Mouse (Mus musculus) naive thymus-derived CD4-positive, alpha-beta T cell, adult 2 months (primary cell): ENCODE results near the gene Eef1a2.

Experiments used
- DNase-seq: peaks from one replicate; pipeline ENCODE4 v3.0.0-alpha.2; 2011; ENCODE audit warnings: low read depth

The Eef1a2 gene

DNA sequence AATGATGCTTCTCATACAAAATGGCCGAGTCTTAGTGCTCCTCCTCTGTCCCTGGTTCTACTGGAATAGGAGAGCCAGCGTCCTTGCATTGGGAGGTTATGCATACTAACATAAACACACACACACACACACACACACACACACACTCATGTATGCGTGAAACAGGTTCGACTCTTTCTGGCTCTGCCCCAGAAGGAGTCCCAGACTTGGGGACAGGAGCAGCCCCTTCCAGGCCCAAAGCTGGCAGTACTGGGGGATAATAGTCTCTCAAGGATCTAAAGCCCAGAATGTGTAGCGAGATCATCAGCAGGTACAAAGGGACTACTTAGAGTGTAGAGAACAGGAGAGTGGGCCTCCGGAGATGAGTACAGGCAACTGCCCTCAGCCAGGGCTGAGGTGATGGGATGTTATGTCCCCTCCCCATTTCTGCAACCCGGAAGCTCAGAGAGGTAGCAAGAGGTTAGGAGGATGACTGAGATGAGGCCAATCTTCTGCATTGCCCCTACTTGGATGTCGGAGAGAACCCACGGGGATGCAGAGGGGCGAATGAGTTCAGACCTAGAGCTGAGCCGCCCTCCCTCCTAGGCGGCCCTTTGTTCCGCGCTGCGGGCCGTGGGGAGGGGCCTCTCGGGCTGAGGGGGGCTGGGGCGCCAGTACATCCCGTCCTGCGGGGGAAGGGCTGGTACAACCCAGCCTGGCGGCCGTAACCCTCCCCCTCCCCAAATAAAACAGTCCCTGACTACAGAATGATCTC, 22.8 kb downstream of the Eef1a2 start:
- DNase-seq, result no peak

DNA sequence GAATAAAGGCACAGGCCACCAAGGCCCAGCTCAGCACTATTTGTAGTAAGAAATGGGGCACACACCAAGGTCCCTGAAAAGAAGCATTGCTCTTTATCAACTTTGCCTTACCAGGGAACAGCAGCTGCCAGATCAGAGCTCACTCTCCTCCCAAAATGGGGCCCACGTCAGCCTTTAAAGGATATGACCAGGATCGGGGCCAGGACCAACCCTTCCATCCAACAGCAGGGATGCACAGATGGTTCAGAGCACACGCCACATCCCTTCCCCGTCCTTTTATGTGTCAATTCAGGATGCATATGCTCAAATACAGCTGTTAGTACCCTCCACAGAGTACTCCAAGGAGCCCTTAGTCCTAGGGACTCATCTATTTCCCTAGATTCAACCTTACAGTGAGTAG, 26.6 kb downstream of the Eef1a2 start:
- DNase-seq, result no peak

DNA sequence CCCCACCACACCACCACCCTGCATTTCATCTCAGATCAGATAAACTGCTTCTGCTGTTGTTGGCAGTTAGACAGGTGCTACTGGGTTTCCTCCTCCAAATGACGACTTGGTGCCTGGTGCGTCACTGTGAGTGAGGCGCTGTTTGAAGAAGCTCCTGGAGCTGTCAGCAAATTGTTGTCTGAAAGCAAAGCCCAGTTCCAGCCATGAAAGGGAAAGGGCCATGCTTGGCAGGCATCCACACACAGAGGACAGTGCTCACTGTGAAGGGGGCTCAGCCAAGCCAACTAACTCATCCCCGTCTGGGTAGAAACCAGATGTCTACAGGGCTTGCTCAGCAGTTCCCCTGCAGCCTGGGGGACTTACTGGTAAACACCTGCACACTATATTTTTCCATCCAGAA, 27.9 kb downstream of the Eef1a2 start:
- no peak for DNase-seq

DNA sequence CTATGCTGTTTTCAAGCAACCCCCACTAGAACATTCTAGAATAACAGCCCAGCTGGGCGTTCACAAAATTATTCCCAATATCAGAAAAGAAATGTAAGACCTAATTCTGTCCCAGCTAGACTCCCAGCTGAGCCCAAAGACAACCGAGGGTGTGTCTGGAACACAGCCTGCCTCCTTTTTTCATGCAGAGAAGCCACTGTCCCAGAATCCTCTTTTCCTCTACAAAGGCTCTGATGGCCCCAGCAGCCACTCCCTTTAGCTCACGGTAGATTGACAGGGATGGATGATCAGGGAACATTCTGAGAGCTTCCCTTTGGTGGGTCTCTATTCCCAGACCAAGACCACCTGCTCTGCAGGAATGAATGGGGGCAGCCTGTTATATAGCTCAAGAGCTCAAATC, 29.0 kb downstream of the Eef1a2 start:
- no peak for DNase-seq

DNA sequence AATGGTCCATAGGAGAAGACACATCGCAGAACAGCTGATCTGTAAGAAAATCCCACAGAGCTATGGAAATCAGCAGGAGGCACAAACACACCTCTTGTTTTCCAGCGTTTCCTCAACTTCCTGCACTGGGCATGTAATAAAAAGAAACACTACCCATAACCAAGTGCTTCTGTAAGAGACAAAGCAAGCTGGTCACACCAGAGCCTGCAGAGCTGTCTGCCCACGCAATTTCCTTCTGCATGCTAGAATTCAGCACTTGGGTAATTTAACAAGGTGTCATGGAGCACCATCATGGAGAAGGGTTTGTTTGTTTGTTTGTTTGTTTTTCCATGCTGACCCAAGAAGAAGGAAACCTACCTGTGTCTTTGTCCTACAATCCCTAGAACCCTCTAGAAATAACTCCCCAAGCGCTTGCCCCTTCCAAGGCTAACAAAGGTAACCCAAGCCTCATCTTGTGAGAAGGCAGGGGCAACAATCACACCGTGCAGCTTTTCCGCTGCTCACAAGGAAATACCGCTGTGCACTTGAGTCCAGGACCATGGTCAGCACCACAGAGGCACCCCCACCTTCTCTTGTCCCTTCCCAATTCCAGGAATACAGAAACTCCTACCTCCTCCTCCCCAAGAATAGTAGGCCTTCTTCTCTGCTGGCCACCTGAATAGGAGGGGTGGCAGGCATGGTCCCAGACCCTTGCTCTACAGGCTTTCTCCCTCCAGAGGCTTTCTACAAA, 30.9 kb downstream of the Eef1a2 start:
- no peak for DNase-seq

DNA sequence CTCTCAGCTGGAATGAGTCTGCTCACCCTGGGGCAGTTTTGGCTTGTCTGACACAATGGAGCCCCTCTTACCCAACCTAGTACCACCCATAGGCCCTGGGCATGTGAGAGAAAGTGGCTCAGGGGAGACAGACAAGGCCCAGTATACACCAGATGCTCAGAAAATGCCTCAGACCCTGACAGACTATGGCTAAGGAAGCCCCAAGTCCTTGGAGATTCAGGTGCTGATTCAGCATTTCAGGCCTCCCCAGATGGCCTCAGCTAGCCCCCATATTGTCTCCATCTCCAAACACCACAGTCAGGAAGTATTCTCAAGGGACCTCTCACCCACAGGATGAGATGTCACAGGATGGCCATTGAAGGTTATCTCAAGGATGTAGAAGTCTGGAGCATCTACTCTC, 34.2 kb downstream of the Eef1a2 start:
- no peak for DNase-seq

DNA sequence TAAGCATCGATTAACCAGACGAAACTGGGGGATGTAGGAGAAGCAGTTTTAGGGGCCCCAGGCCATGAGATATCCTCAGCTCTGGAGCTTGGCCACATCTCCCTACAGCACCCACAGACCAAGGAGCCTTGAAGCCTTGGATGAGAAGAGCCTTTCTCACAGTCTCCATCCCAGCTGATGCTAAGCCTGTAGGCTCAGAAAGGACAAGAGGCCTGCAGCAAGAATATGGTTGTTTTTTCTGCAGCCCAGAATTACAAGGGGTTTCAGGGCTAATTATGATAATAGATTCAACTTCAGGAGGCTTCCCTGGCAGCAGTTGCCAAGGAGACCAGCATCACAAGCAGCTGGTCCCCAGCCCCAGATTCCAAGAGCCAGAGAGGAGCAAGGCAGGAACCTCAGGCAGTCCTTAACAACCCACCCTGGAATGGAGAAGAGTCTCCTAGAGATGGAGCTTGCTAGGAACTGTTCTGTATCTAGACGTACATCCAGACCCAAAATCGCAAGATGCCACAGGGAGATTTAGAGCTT, 35.8 kb downstream of the Eef1a2 start:
- no peak for DNase-seq

DNA sequence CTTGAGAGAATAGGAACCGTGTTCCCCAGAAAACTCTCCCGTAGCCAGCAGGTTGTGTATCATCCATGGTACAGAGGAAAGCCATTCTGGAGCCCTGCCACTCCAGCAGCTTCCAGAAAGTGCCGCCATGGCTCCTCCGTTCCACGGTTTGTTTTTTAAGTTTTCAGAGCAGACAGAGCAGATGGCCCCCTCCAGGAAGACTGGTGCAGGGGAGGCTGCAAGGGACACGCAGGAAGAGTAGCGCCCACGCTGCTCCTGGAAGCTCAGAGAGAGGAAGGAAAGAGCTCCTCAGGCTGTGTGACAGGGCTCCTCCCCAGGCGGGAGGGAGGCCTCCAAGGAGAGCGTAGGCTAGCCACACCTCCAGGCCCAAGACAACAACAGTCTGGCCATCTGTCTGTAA, 36.9 kb downstream of the Eef1a2 start:
- DNase-seq, result no peak

DNA sequence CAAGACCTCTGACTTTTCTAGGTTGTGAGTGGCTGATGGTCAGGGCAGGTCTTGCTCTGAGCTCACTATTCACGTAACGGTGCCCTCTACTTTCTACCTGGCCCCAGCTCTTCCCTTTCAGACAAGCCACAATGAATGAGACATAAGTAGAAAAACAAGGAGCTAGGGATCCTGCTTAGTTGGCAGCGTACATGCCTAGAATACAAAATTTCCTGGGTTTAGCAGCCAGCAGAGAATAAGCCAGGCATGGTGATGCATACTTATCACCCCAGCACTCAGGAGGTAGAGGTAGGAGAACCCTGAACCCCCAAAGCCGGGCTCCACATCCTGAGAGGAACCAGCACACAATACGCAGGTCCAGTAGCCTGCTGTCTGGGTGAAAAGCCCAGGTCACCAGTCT, 40.4 kb downstream of the Eef1a2 start:
- DNase-seq, result no peak

DNA sequence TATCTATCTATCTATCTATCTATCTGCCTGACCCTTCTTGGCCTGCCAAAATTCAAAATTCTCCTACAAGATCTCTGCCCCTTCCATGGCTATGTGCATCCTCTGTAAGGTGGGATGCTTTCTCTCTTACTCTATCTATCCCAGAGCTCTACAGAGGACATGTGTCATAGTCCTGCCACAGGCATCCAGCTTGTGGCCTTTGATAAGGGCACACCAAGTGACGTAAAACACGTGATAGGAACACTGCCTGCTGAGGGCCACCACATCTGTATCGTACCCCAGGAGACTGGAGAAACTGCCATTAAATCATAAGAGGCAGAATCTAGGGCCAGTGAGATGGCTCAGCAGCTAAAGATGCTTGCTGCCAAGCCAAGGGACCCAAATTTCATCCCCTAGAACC, 41.4 kb downstream of the Eef1a2 start:
- DNase-seq, result no peak

DNA sequence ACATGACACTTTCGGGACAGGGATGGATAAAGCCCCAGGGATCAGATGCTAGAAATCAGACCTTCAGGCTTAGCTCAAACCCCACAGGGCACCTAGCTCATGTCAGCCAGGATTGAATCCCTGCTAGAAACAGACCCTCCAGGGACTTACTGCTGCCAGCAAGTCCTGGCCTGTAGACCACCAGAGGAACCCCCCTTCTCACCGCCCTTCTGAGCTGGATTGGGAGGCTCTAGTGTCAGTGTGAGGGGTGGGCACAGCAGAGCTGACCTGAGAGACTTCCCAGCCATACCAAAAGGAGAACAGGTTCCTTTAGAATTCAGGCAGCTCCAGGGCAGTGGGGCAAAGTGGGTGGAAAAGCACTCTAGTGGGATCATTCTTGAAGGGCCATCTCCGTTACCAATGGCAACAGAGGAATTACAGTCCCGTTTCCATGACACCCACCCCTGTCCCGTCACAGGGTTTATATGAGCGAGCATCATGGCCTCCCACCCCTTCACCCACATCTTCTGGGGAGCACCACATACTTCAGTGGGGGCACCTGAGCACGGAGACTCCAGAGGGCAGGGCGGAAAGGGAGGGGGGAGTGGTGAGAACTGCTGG, 43.0 kb downstream of the Eef1a2 start:
- no peak for DNase-seq

DNA sequence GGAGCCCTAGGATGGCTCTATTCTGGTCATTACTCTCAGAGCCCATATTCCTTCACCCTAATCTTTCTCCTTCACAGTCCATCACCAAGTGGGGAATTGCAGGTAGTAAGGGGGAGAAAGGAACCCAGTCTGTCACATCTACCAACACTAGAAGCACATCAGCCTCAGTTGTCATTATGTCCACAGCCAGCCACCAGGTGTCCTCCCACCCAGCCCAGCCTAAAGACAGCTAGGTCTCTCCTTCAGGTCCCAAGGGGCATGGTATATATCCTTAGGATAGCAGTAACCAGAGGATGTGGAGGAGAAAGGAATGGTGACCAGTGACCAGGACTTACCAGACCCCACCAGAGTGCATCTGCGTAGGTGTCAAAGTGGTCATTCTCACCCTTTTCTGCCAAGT, 45.1 kb downstream of the Eef1a2 start:
- no peak for DNase-seq

DNA sequence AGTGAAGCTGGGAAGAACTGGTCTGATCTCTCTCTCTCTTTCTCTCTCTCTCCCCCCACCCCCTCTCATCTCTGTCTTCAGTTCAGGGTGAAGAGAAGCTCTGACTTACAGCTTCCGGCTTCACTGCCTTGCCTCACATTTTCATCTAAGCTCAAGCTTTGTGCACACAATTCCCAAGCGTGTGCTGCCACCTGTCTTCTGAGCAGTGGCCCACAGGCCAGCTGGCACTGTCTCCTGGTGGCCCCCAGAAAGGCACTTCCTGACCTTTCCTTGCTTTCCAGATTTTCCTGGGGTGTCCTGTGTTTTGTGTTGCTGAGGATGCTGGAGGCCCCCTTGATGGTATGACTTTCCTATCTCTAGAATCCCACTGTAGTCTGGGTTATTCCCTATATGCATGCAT, 52.7 kb downstream of the Eef1a2 start:
- DNase-seq, result no peak

DNA sequence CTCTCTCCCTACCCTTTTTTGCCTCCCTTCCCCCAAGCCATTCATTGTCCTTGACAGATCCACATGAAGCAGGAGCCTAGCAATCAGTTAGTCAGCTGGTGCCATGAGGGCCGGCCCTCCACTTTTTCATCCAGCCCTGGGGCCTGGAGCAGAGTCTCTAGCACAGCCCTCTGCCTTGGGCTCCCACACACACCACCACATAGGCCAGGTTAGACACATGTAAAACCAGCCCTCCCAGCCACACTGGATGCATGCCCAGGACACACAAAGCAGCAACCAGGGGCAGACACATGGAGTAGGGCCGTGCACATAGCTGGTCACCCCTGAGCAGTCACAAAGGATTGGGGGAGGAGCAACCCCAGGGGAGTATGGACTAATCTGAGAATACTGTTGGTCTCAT, 54.7 kb downstream of the Eef1a2 start:
- DNase-seq, result no peak

DNA sequence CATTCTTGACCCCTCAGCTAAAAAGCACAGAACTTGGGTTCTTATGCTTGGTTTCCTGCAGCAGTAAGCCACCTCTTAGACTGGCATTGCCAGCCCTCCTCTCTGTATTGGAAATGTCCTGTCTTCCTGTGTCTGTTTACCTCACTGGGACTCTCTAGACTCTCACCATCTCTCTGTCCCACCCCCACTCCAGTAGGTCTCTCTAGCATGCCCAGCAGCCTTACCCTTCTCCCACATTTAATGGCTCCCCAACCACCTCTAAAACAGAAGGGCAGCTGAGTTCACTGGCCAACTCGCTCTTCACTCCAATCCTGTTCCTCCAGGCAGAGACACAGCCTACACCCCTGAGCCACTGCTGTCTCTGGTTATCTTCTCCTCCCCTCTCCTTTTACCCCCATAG, 55.2 kb downstream of the Eef1a2 start:
- DNase-seq, result no peak

DNA sequence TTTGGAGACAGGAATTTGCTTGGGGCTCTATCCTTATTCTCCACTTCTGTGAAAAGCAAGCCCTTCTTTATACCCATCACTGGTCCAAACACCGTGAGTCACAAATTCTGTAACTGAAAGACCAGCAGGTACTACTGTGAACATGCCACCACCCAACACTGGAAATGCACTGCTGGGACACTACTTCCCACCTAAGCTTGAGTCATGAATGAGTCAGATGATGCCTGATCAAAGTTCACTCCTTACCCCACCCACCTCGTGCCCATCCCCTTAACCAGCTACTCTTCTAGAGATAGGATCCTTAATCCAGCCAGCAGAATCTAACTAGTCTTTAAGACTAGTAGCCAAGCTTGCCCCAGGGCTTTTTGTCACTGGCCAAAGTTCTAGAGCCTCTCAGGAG, 56.7 kb downstream of the Eef1a2 start:
- no peak for DNase-seq
